Mouse (Mus musculus) left cerebral cortex, postnatal 14 days (tissue): ENCODE data around the gene Rdh11. TPM values are rescaled to one million over a fixed set of nuclear protein-coding genes. Genes with fewer than 3 reads are reported as not detected.
"Not testable (repeated sequence)": the region's sequence is repeated elsewhere in the genome, so short reads cannot be mapped to it uniquely, and the experiment has no call there.

Experiments
- DNase-seq, 2 experiments: peaks; one replicate each; pipeline ENCODE4 v3.0.0; 2021 to 2022; ENCODE audit warnings: low spot score in 2 of 2, mixed read lengths in 1 of 2
- intact Hi-C: fragments of 180-260 bp; cut with DNase I; formaldehyde crosslinking; loops from one replicate; pipeline ENCODE4 v1.15.1; 2025
- long read RNA-seq, 2 experiments: library from polyadenylated mRNA; stranded (forward); transcript quantifications; one replicate each; pipeline ENCODE4 v2.0.0; 2021
- total RNA-seq, 2 experiments: library from RNA; stranded (reverse); gene quantifications; 2 replicates each; pipeline ENCODE4 v1.2.3; 2021

The Rdh11 gene
- 10 to 100 TPM; 21.8 to 22.2 TPM for total RNA-seq
- long read RNA-seq, experiment 1, transcript Rdh11-203 (7 exons, 3,262 nt): major isoform, 18 of 23 reads
- long read RNA-seq, experiment 1, partial matches to known transcripts: 1 of 23 reads
- long read RNA-seq, experiment 1, other reads (novel, unspliced or antisense): 4 of 23 reads
- long read RNA-seq, experiment 2, transcript Rdh11-203 (7 exons, 3,262 nt): major isoform, 12 of 15 reads
- long read RNA-seq, experiment 2, partial matches to known transcripts: 1 of 15 reads
- long read RNA-seq, experiment 2, other reads (novel, unspliced or antisense): 2 of 15 reads

DNA sequence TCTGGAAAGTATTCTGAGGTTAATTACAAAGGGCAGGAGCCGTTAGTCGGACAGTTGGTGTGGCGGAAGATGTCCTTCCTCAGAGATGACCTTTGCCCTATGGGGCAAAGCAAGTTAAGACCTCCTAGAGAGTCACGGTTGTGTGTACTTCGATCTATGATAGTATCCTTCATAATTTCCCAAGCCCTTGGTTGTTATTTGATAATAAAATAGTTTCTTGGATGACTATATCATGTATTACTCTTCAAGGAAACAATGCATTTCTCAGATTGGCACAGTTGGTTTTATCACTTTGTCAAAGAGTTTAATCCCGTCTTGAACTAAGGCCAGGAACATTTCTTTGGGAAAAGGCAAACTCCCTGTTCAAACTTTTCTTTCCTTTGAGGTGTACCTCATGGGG lies at the start of gene Rdh11:
TSS of gene Rdh11 (minus strand) at position 101 of the 400 bp plus-strand sequence.
- intact Hi-C loops: loop anchor here (5.0 kb wide), 1 partner anchor 65 kb away; no protein-coding TSS in a partner anchor
- DNase-seq: no peak

GRCm38 (mm10) chr12:79235485-79236080 lies 43.5 kb upstream of the Rdh11 start:
- intact Hi-C loops: no loop called here
- no peak for DNase-seq

DNA sequence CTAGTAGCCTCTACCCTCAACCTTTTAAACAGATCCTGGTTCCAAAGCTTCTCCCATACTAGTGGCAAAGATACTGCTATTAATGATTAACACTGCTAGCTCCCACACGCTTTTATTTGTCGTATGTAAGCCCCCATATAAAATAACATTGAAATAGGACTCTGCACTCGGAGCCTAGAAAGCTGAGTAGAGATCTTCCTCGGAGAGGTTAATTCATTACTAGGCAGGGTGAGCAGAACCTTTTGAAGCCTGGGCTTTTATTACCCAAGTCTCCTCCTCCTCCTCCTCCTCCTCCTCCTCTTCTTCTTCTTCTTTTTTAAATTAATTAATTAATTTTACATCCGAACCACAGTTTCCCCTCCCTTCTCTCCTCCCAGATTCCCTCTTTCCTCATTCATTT lies 25.4 kb upstream of the Rdh11 start:
- no peak for DNase-seq
- intact Hi-C loops: no loop called here

DNA sequence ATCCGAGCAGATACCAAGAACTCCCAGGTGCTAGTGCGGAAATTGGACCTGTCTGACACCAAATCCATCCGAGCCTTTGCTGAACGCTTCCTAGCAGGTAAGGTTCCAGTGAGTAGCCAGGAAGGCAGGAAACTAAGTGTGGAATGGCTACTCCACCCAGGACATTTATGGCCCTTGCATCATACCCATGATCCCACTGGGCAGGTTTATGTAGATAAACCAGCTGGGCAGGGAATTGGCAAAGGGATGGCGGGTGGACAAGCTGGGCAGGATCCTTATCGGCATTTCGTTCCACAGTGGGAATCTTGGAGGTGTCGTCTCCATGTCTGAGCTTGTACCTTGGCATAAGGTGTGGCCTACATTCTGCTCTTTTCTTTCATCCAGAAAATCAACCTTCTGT lies 19.4 kb upstream of the Rdh11 start:
- intact Hi-C loops: no loop called here
- no peak for DNase-seq

- intact Hi-C loops: no loop called here
- peak; percentile 23 to 43 for DNase-seq
Observed at GRCm38 (mm10) chr12:79208703-79209464, 16.8 kb upstream of the Rdh11 start, which contains the start of gene Rdh12. Rdh12 (plus strand) TSS chr12:79208914.

- no peak for DNase-seq
- intact Hi-C loops: no loop called here
Observed at GRCm38 (mm10) chr12:79201882-79202281, 9.8 kb upstream of the Rdh11 start.

- no peak for DNase-seq
- intact Hi-C loops: no loop called here
Observed at GRCm38 (mm10) chr12:79197105-79197504, 5.0 kb upstream of the Rdh11 start.

- intact Hi-C loops: loop anchor here (5.0 kb wide), 1 partner anchor 64 kb away; no protein-coding TSS in a partner anchor
- peak; percentile 63 to 77 for DNase-seq
Observed at GRCm38 (mm10) chr12:79193441-79193840, 1.3 kb upstream of the Rdh11 start.

DNA sequence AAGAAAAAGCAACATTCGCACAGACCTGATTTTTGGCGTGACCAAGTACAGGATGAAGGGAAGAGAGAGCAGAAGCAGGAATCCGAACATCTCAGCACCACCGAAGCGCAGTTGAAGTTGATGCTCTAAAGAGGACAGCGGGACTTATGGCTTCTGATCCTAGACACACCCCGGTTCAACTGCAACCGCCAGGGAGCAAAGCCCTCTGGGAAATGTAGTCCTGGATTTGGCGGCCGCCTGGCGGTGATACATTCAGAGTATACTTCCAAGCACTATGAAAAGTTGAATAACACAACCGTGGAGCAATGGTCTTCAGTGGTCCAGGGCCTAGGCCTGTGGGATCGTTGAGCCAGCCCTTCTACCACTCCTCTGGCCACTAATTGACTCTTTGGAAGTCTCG lies 392 bp downstream of the Rdh11 start:
- DNase-seq: peak; percentile 65 to 81
- intact Hi-C loops: loop anchor here (5.0 kb wide), 1 partner anchor 66 kb away; no protein-coding TSS in a partner anchor

DNA sequence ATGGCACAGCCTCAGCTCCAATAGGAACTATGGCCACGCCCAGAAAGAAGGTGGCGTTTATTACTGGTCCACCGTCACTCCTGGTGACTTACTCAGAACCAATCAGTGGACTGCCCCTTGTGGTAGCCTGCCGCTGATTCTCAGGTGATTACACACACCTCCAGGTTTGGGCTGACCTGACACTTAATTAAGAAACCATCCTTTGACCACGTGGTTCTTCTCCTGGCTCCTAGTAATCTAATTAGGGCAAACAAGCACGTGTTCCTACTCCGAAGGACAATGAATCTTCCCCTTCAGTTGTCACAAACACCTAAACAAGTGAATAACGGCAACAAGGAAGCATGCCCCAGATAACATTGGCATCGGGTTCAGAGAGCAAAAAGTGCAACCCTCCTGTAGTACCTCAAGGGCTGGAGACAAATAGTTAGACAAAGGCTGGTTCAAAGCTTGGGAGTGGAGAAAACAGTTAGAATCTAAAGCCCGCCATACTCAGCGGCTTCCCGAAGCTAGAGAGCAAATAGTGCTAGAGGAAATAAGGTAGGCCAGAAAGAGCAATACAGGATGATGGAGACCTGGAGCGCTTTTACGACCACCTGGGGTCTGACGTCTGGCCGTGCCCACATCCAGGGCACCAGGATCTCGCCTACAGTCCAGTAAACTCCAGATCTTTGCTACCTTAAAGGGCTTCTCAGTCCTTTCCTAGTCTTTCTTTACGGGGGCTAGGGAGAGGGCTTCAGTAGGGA lies 991 bp downstream of the Rdh11 start:
- intact Hi-C loops: loop anchor here (5.0 kb wide), 1 partner anchor 66 kb away; no protein-coding TSS in a partner anchor
- peak; percentile 69 to 77 for DNase-seq

DNA sequence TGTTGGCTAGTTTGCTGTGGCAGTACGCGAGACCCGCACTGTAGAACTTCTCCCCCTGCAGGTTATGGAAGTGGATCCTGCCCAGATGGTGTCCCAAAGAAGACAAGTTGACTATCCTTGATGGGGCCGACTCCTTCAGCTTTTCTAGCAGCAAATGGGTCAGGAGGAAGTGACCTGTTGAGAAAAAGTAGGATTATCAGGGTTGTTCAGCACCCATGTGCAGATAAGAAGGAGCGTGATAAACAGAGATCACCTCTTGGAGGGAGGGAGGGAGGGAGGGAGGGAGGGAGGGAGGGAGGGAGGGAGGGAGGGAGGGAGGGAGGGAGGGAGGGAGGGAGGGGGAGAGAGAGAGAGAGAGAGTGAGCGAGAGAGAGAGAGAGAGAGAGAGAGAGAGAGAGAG lies 6.9 kb downstream of the Rdh11 start:
- intact Hi-C loops, DNase-seq: not testable (repeated sequence)

- DNase-seq: no peak
- intact Hi-C loops: no loop called here
Observed at GRCm38 (mm10) chr12:79175998-79176397, 16.1 kb downstream of the Rdh11 start.

- intact Hi-C loops: no loop called here
- no peak for DNase-seq
Observed at GRCm38 (mm10) chr12:79173721-79174120, 18.4 kb downstream of the Rdh11 start.

DNA sequence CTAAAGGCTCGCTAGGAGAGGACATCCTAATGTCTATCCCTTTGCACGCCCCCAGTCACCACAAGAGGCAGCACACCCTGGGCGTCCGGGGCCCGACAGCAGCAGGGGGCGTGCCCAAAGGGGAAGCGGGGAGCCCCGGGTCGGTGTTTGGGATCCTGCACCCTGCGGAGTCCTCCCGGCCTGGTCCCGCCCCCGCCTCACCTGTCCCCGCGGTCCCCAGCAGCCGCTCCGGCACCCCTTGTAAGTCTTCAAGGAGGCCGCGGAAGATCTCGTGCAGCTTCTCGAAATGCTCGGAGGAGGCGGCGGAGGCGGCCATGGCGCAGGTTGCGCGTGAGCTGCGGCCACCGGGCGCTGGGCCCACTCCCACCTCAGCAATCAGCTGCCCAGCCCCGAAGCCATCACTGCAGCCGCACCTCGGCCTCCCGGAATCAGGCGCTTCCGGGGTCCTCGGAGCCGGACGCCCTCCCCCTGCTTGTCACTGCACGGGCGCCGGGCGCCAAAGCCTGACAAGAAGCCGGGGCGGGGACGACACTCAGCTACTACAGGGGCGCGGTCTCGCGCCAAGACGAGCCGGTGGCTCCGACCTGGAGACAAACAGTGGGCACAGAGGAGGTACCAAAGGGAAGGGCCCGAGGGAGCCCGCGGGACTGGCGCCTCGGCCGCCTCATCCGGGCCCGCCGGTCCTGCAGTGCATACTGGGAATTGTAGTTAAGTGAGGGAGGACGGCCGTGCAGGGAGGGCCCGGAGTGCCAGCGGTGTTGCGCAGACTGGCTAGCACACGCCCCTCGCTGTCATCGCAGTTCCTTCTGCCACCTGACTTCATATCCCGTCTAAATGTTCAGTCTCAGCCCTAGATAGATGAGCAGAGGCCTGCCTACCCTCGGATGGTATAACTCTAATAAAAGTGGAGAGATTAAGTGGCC lies 19.8 kb downstream of the Rdh11 start, which contains the start of gene Vti1b:
TSS of gene Vti1b (minus strand) at position 649 of the 923 bp plus-strand sequence.
- intact Hi-C loops: no loop called here
- DNase-seq: peak; percentile 88 to 91

DNA sequence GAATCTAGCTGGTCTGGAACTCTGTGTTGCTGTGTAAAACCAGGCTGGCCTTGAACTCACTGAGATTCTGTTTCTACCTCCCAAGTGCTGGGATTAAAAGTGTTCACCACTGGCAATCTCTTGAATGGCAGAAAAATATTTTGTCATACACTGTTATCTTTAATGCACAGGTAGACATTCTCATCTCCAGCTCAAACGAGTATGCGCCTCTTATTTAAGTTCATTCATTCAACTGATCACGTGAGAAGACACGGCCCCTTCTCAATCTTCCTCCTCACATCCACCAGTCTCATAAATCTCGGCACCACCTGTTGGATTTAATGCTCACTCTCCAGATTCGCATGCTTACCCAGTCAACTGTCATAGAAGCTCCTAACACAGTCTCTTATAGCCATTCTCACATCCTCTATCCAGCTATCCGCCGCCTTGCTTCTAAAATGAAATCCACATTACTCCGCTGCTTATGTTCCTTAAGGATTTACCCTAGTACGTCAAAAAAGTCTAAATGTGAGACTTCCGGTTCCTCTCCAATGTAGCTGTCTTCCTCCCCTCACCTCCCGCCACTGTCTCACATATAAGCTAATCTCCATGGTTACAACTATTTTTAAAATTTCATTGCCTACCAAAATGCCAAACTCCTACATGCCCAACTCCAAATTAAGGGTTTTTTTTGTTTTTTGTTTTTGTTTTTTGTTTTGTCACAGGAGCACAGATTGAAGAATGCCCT lies 20.7 kb downstream of the Rdh11 start:
- DNase-seq: peak; percentile 11 to 39
- intact Hi-C loops: no loop called here

DNA sequence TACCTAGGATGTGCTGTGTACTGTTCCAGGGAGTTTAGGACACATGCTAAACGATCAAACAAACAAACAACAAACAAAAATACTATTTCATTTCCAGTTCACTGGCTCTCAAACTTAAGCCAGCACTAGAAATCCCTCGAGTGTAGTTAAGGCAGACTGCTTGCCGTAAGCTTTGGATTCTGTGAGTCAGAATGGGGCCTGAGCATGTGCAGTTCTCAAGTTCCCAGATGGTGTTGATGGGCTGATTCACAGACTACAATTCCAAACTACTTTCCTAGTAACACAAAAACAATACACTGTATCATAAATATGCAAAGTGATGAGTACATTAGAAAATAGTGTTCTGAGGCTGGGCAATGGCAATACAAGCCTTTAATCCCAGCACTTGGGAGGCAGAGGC lies 21.7 kb downstream of the Rdh11 start:
- peak in 1 of 2 experiments; percentile 24 for DNase-seq
- intact Hi-C loops: no loop called here

GRCm38 (mm10) chr12:79169173-79169572 lies 22.9 kb downstream of the Rdh11 start:
- DNase-seq: no peak
- intact Hi-C loops: no loop called here

DNA sequence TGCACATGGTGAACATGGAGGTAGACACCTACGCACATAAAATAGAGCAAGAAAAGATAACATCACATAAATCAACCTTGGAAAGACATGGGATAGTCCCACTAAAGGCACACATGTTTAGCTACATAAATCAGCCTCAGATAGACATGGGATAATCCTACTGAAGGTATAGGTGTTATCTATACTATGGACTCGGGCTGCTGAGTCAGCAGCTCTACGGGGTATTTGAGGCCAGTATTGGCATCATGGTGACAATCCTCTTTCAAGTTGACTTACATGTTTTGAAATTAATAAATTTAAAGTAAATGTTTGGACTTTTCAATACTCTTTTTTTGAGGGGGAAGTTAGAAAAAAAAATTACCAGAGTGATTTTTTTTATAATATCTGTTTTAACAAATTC lies 29.2 kb downstream of the Rdh11 start:
- no peak for DNase-seq
- intact Hi-C loops: no loop called here
